Mouse (Mus musculus) layer of hippocampus, adult 18-20 months (tissue): Measurements from ENCODE around the gene Vmn1r159. TPM values are rescaled to one million over a fixed set of nuclear protein-coding genes. Genes with fewer than 3 reads are reported as not detected.
"Not testable (repeated sequence)": the region's sequence is repeated elsewhere in the genome, so short reads cannot be mapped to it uniquely, and the experiment has no call there.

ENCODE experiments used
- DNase-seq, 2 experiments: peaks; one replicate each; pipeline ENCODE4 v3.0.0; 2022; ENCODE audit warnings: low spot score in 2 of 2
- long read RNA-seq: library from polyadenylated mRNA; stranded (forward); transcript quantifications from one replicate; pipeline ENCODE4 v2.0.0, GENCODE M21; 2021
- total RNA-seq, 2 experiments: library from RNA; stranded (reverse); gene quantifications; 2 replicates each; pipeline ENCODE4 v1.2.3; 2021

The Vmn1r159 gene
- not detected for total RNA-seq
- long read RNA-seq, result 0 reads

- not testable (repeated sequence) for DNase-seq
Observed at GRCm38 (mm10) chr7:22843505-22843904, at the start of gene Vmn1r159. Gene Vmn1r159 (minus strand): TSS chr7:22843605.

- not testable (repeated sequence) for DNase-seq
Observed at GRCm38 (mm10) chr7:22870924-22871323, 27.5 kb upstream of the Vmn1r159 start, which contains the start of gene Vmn1r160. Gene Vmn1r160 (plus strand): TSS chr7:22871224.

Other genes with a start within 250 kb of the Vmn1r159 start
- gene Vmn1r155, start 185.6 kb downstream of the Vmn1r159 start, total RNA-seq, result not detected
- not detected for gene Gm8693, start 151.3 kb downstream of the Vmn1r159 start, total RNA-seq
- not detected for gene Gm4567, start 123.9 kb downstream of the Vmn1r159 start, total RNA-seq
- not detected for gene Vmn1r157, start 81.9 kb downstream of the Vmn1r159 start, total RNA-seq
- not detected for gene Vmn1r158, start 52.8 kb downstream of the Vmn1r159 start, total RNA-seq
- gene Vmn1r160, start 27.6 kb upstream of the Vmn1r159 start, total RNA-seq, result not detected
- not detected for gene Gm4214, start 141.1 kb upstream of the Vmn1r159 start, total RNA-seq
- not detected for gene Gm4216, start 176.3 kb upstream of the Vmn1r159 start, total RNA-seq
- not detected for gene Vmn1r163, start 211.9 kb upstream of the Vmn1r159 start, total RNA-seq
- not detected for gene Gm8720, start 223.9 kb upstream of the Vmn1r159 start, total RNA-seq